Mouse (Mus musculus) naive thymus-derived CD4-positive, alpha-beta T cell, adult 2 months (primary cell): ENCODE measurements at regions not wholly inside any gene's neighbourhood (a gene's known extent, or its start where the extent isn't known, plus 50 kb on each side); places are given as distances from the start of the nearest gene placed in this dataset.

Experiments
- DNase-seq: peaks from one replicate; pipeline ENCODE4 v3.0.0-alpha.2; 2011; ENCODE audit warnings: low read depth

- no peak for DNase-seq
These were observed 67.5 kb downstream of the Lmo4 start for GRCm38 (mm10) chr3:144137483-144137882.

DNA sequence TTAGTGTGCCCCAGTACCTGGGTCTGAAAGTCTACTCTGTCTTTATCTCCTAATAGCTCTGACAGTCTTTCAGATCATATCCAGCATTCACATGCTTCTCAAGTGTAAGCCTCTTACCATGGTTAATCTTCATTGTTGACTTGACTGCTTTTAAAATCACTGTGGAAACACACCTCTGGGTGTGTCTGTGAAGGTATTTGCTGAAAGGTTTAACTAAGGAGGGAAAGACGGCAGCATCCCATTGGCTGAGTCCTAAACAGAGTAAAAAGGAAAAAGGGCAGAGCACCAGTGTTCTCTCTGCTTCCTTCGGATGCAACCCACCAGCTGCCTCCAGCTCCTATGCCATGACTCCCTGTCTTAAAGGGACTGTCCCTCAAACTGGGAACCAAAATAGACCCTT is 68.6 kb downstream of the Lmo4 start:
- no peak for DNase-seq

DNA sequence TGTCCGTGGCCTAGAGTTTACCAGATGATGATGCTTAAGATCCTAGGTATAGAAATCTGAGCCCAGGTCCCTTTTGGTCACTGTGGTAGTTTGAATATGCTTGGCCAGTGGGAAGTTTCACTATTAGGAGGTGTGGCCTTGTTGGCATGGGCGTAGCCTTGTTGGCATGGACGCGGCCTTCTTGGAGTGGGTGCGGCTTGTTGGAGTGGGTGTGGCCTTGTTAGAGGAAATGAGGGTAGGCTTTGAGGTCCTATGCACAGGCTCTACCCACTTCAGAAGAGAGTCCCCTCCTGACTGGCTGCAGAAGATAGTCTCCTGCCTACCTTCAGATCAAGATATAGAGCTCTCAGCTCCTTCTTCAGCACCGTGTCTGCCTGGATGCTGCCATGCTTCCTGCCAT is 69.4 kb downstream of the Lmo4 start:
- no peak for DNase-seq

DNA sequence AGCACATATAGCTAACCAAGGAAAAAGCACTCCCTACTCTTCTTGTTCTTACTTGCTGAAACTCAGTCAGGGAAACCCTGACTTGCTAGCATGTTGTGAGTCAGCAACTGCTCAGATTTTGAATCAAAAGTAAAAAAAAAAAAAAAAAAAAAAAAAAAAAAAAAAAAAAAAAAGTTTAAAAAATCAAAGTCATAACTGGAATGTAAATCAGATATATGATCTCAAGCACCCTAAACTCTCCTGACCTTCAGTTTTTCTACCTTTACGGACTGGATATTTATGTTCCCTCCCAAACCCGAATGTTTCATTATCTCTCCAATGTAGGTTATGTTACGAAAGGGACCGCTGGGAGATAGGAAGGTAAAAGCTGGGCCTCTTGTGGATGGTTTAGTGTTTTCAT is 77.0 kb downstream of the Lmo4 start:
- DNase-seq, result no peak

DNA sequence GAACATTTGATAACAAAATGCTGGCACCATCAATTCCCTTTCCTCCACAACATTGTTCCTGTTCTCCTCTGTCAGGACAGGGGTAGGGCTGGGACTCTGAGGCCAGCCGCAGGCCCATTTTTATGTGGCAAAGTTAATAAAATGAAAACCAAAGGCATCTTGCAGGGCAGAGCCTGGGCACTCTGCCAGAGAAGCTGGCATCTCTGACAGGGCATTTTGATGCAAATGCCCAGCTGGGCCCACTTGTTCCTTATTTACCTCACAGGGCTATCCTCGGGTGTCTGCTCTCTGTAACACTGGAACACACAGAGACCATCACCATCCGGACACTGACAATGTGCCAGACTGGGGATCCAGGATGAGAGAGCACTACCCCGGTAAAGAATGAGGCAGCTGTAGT is 80.7 kb downstream of the Lmo4 start:
- no peak for DNase-seq

GRCm38 (mm10) chr3:144123361-144124072 is 81.5 kb downstream of the Lmo4 start:
- DNase-seq, result no peak

GRCm38 (mm10) chr3:144119076-144119475 is 85.9 kb downstream of the Lmo4 start:
- DNase-seq, result no peak

- DNase-seq, result no peak
These were observed 91.1 kb downstream of the Lmo4 start for GRCm38 (mm10) chr3:144113672-144114645.

- DNase-seq, result no peak
These were observed 94.5 kb downstream of the Lmo4 start for GRCm38 (mm10) chr3:144110331-144111080.

DNA sequence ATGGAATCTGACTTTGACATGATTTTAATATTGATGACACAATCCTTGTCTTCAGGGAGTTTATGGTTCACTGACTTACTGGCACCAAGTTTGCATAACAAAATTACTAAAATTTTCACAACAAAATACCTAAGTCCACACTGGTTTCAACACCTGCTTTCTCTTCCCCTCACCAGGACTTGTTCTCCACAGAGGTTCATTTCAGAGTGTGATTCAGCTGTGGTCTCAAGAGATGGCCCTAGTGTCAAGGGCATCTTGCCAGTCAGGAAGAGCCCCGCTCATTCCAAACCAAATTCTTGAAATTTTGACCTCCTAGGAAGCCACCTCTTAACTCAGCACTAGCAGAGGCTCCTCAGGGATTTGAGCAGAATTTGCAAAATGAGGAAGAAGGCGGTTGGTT is 95.3 kb downstream of the Lmo4 start:
- DNase-seq, result no peak

DNA sequence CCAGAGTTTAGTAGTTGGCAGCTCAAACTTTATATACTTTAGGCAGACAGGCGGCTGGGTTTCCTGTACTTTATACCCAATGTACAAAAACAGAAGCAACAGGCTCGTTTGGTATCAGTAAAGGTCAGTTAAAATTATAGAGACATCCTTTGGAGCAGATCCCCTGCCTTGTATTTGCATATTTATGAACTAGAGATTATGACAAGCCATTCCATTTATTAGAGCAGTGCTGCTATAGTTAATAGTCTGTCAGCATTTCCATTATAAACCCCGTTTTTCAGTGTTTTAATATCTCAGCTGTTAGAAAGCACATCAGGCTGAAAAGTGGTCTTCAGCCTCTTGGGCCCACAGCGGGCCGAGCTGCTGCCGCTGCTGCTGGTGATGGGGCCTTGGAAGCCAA is 96.7 kb downstream of the Lmo4 start:
- no peak for DNase-seq

DNA sequence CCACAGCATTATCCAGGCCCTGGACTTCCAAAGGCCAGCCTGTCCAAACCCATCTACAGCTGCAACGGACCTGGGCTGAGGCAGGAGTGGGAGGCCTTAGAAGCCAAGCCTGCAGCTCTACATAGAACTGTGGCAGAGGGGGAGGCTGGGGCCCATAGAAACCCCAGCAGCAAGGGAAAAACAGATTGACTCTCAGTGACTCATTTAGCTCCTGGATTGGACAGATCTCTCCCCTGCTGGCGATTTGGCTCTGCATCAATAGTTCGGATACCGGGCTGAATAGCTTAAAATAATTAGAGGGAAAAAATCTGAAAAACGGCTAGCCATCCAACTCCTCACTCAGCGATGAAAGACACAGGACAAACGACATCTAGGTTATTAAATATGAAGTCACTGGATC is 97.4 kb downstream of the Lmo4 start:
- DNase-seq, result no peak

- DNase-seq, result no peak
These were observed 100.7 kb downstream of the Lmo4 start for GRCm38 (mm10) chr3:144104366-144104765.

DNA sequence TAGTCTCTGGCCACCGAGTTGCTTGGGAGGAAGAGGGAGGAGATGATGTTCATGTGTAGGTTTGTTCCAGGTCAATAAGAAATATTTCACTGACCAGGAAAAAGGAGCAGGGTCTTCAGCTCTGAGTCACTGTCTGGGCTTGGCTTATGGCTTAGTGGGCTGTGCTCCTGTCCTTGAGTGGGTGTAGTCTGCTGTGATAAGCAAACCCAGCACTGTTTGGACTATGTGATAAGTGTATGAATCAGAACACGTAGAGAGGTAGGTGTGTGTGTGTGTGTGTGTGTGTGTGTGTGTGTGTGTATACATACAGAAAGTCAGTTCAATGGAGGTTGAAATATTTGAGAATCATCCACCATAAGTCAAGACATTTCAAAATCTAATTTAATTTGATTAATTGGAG is 105.6 kb downstream of the Lmo4 start:
- no peak for DNase-seq

DNA sequence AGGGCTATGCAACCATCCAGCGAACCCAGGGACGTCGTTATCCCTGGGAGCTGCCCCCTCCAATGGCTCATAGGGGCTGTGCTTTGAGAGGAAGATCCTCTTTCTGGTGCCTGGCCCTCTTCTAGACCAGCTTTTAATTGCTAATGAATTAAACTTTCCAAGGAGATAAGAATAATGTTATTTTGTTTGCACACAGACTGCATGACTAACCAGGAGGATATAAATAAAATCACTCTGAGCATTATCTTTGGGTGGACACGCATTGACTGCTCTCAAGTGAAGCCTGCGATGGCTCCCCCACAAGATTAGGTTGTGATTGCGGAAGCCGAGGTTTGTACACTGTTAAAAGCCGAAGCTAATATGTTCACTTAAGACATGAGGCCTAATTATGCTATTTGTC is 106.3 kb downstream of the Lmo4 start:
- DNase-seq, result no peak

DNA sequence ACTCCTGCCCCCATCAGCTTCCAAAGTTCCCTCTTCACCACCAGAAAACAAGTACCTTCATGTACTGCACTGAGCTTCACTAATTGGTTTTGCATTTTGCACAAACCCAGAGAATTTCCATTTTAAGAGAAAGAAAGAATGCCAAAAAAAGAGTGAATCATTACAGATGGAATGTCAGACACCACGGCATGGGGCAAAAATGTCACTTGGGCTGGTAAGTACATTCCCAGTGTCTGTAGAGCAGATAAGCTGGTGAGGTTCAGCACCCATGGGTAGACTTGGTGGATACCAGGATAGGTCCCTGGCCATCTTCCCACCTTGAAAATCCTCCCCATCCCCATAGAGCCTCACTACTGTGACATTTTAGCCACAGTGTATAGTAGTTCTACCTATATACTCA is 113.8 kb downstream of the Lmo4 start:
- no peak for DNase-seq

- DNase-seq, result no peak
These were observed 115.2 kb downstream of the Lmo4 start for GRCm38 (mm10) chr3:144089790-144090256.

- DNase-seq, result no peak
These were observed 116.6 kb downstream of the Lmo4 start for GRCm38 (mm10) chr3:144088261-144088884.

GRCm38 (mm10) chr3:144087771-144088170 is 117.2 kb downstream of the Lmo4 start:
- no peak for DNase-seq

- no peak for DNase-seq
These were observed 118.8 kb downstream of the Lmo4 start for GRCm38 (mm10) chr3:144086176-144086575.

- DNase-seq, result no peak
These were observed 125.1 kb downstream of the Lmo4 start for GRCm38 (mm10) chr3:144079960-144080359.
